Mouse (Mus musculus) natural killer cell, adult 2 months (primary cell): Measurements from ENCODE around the gene Ruvbl2.
"Not testable (repeated sequence)": the region's sequence is repeated elsewhere in the genome, so short reads cannot be mapped to it uniquely, and the experiment has no call there.

Source experiments
- DNase-seq, 2 experiments: peaks; one replicate each; pipeline ENCODE4 v3.0.0; 2022; ENCODE audit warnings: low spot score in 2 of 2

Gene Ruvbl2

GRCm38 (mm10) chr7:45401521-45402085 lies 36.3 kb downstream of the Ruvbl2 start:
- no peak for DNase-seq

DNA sequence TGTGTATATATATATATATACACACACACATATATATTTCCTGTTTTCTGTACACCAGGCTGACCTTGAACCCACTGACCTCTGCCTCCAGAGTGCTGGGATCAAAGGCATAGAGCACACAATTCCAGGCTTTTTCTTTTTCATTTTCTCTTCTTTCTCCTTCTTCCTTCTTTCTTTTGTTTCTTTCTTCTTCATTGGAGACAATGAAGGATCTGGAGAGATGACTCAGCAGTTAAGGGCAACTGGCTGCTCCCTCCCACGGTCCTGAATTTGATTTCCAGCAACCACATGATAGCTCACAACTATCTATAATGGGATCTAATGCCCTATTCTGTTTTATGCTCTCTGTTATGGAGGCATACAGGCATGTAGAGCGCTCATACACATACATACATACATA lies 41.1 kb downstream of the Ruvbl2 start:
- DNase-seq: no peak

DNA sequence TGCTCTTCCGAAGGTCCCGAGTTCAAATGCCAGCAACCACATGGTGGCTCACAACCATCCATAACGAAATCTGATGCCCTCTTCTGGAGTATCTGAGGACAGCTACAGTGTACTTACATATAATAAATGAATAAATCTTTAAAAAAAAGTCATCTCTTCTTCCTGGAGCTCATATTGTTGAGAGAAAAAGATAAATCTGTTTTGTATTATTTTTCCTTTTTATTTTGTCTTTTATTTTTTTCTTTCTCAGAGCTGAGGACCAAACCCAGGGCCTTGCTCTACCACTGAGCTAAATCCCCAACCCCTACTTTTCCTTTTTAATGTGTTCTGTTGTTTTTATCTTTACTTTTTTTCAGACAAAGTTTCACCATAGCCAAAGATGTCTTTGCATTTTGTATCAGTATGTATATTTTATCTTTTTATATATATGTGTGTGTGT lies 41.5 kb downstream of the Ruvbl2 start:
- DNase-seq: not testable (repeated sequence)

DNA sequence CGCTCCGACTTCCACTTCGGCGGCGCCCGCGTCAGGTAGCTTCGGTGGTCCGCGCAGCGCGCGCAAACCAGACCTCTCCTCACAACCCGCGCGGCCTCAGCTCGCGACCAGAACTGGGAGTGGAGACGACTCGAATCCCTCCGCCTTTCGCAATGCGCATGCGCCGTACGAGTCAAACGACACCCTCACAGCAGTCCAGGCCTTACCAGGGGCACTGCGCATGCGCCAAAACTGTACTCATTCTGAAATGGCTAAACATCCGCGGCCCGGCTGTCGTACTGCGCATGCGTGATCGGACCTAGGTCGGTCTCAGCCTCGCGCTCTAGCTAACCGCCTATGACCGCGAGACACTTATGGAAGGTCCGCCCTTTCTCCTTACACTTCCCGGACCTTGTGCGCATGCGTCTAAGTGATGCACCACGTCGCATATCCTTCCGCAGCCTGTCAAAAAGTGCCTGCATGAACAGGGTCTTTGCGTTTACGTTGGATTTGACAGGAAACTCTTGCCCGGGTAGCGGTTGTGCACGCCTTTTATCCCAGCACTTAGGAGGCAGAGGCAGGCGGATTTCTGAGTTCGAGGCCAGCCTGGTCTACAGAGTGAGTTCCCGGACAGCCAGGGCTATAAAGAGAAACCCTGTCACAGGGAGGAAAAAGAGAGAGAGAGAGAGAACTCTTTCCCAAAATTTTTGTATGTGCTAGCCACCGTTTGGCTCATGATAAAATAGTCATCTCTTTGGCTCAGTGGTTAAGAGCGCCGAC lies 42.1 kb downstream of the Ruvbl2 start, which contains the start of gene Snrnp70:
Snrnp70 (minus strand) TSS at position 165 of the 759 bp plus-strand sequence.
- peak; percentile 100 for DNase-seq

- no peak for DNase-seq
Observed at GRCm38 (mm10) chr7:45395129-45395541, 42.8 kb downstream of the Ruvbl2 start.

DNA sequence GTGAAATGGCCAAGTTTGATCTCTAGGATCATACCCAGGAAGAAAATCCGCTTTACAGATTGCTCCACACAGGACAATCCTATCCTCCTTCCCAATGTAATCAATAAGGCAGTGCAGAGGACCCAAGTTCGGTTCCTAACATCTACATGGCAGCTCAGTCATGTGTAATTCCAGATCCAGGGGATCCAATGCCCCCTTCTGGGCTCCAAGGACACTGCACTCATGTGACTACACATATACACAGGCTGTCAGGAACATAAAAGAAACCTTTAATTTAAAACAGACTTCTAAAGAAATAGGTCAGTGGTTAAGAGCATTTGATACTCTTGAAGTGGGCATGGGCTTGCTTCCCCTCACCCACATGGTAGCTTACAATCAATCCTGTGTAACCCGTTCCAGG lies 51.8 kb downstream of the Ruvbl2 start:
- no peak for DNase-seq

DNA sequence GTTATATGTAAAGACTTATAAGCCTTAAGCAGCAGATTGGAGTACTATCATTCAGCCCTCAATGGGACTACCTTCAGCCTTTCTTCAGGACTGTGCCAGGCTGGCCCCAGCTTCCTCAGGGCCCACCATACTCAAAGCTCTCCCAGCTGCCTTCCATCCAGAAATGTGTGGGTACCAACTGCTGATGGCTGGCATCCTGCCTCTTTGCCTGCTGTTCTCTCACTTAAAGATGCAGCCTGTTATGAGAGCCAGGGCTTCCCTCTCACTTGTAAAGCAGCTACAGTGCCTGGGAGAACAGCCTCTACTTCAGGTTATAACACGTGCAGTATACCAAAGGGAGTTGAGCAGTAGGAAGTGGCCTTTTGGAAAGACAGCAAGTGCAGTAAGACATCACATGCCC lies 61.8 kb downstream of the Ruvbl2 start:
- DNase-seq: no peak

- no peak for DNase-seq
Observed at GRCm38 (mm10) chr7:45374620-45375019, 63.3 kb downstream of the Ruvbl2 start.

- DNase-seq: no peak
Observed at GRCm38 (mm10) chr7:45372371-45372770, 65.5 kb downstream of the Ruvbl2 start.
